Mouse (Mus musculus) MEL (cell line): ENCODE results near the gene Bet1l. TPM values are rescaled to one million over a fixed set of nuclear protein-coding genes. Genes with fewer than 3 reads are reported as not detected.

Source experiments
- DNase-seq: peaks from one replicate; pipeline ENCODE4 v3.0.0; 2011; ENCODE audit warnings: low read depth, low spot score
- H3K27ac ChIP-seq: 2 replicates; pipeline ENCODE4 v1.5.1; 2012; ENCODE audit warnings: low read depth, mild to moderate bottlenecking, control low read depth, low read length, moderate library complexity; ENCODE audit not compliant: control insufficient read depth
- H3K27me3 ChIP-seq, 2 experiments: fragments of 150-350 bp in 1 of 2; sonication (generic) in 1 of 2; 2 replicates each; pipeline ENCODE4 v1.6.1; 2012; ENCODE audit warnings: low read length in 2 of 2, mild to moderate bottlenecking in 2 of 2, improper control_type of control experiment in 1 of 2, moderate library complexity in 1 of 2; ENCODE audit not compliant: insufficient read depth in 2 of 2, control insufficient read depth in 1 of 2
- H3K36me3 ChIP-seq, 2 experiments: 2 replicates each; pipeline ENCODE4 v1.6.1; 2012 to 2014; ENCODE audit warnings: low read length in 2 of 2, improper control_type of control experiment in 1 of 2, inconsistent platforms in 1 of 2, mild to moderate bottlenecking in 1 of 2; ENCODE audit not compliant: insufficient read depth in 2 of 2, control insufficient read depth in 1 of 2
- H3K4me1 ChIP-seq, 2 experiments: fragments of 150-350 bp in 1 of 2; sonication (generic) in 1 of 2; 2 replicates each; pipeline ENCODE4 v1.6.1; 2012; ENCODE audit warnings: low read length in 2 of 2, improper control_type of control experiment in 1 of 2, mild to moderate bottlenecking in 1 of 2; ENCODE audit not compliant: insufficient read depth in 2 of 2, control insufficient read depth in 1 of 2
- H3K4me3 ChIP-seq, 2 experiments: fragments of 150-350 bp in 1 of 2; sonication (generic) in 1 of 2; 2 replicates each; pipeline ENCODE4 v1.5.1; 2012; ENCODE audit warnings: low read depth in 2 of 2, low read length in 2 of 2, mild to moderate bottlenecking in 2 of 2, moderate library complexity in 2 of 2, control low read depth in 1 of 2, improper control_type of control experiment in 1 of 2; ENCODE audit not compliant: control insufficient read depth in 1 of 2, insufficient read depth in 1 of 2
- H3K79me2 ChIP-seq: 2 replicates; pipeline ENCODE4 v1.6.1; 2012; ENCODE audit warnings: mild to moderate bottlenecking, low read length, moderate library complexity; ENCODE audit not compliant: control insufficient read depth, poor library complexity, insufficient read depth
- H3K9ac ChIP-seq: 2 replicates; pipeline ENCODE4 v1.6.1; 2012; ENCODE audit warnings: low read depth, mild to moderate bottlenecking, control low read depth, low read length, moderate library complexity; ENCODE audit not compliant: control insufficient read depth, poor library complexity, severe bottlenecking
- H3K9me3 ChIP-seq: fragments of 150-350 bp; sonication (generic); replicated peaks from 2 replicates; pipeline ENCODE4 v1.6.1; 2012; ENCODE audit warnings: mild to moderate bottlenecking, low read length, improper control_type of control experiment, moderate library complexity; ENCODE audit not compliant: insufficient read depth
- BHLHE40 ChIP-seq: IDR thresholded peaks from 2 replicates; pipeline ENCODE4 v1.6.1; 2012; ENCODE audit warnings: low read depth, mild to moderate bottlenecking, inconsistent platforms, low read length, improper control_type of control experiment, borderline replicate concordance
- CHD1 ChIP-seq: IDR thresholded peaks from 2 replicates; pipeline ENCODE4 v1.6.1; 2012; ENCODE audit warnings: low read depth, mild to moderate bottlenecking, inconsistent platforms, low read length, improper control_type of control experiment
- CHD2 ChIP-seq: IDR thresholded peaks from 2 replicates; pipeline ENCODE4 v1.6.1; 2011; ENCODE audit warnings: low read length, improper control_type of control experiment
- E2F4 ChIP-seq: IDR thresholded peaks from 2 replicates; pipeline ENCODE4 v1.6.1; 2011; ENCODE audit warnings: low read depth, low read length, improper control_type of control experiment, borderline replicate concordance
- GABPA ChIP-seq: IDR thresholded peaks from 2 replicates; pipeline ENCODE4 v1.6.1; 2012; ENCODE audit warnings: low read depth, mild to moderate bottlenecking, inconsistent platforms, low read length, improper control_type of control experiment, moderate library complexity
- GATA1 ChIP-seq: IDR thresholded peaks from 2 replicates; pipeline ENCODE4 v1.6.1; 2011; ENCODE audit warnings: low read depth, low read length, improper control_type of control experiment
- HCFC1 ChIP-seq: IDR thresholded peaks from 2 replicates; pipeline ENCODE4 v1.6.1; 2012; ENCODE audit warnings: low read depth, mild to moderate bottlenecking, inconsistent platforms, low read length, improper control_type of control experiment, moderate library complexity
- KAT2A ChIP-seq: conservative IDR thresholded peaks from 2 replicates; pipeline ENCODE4 v1.6.1; 2012; ENCODE audit warnings: low read depth, low read length, improper control_type of control experiment, inconsistent platforms
- MAX ChIP-seq: IDR thresholded peaks from 2 replicates; pipeline ENCODE4 v1.6.1; 2011; ENCODE audit warnings: low read length, improper control_type of control experiment
- MAZ ChIP-seq: IDR thresholded peaks from 2 replicates; pipeline ENCODE4 v1.6.1; 2012; ENCODE audit warnings: low read depth, mild to moderate bottlenecking, inconsistent platforms, low read length, improper control_type of control experiment
- MEF2A ChIP-seq: IDR thresholded peaks from 2 replicates; pipeline ENCODE4 v1.6.1; 2014; ENCODE audit warnings: low read depth, mild to moderate bottlenecking, inconsistent platforms, low read length, improper control_type of control experiment; ENCODE audit not compliant: poor library complexity, insufficient replicate concordance, severe bottlenecking; ENCODE audit errors: extremely low read depth
- NRF1 ChIP-seq: IDR thresholded peaks from 2 replicates; pipeline ENCODE4 v1.6.1; 2014; ENCODE audit warnings: low read depth, mild to moderate bottlenecking, inconsistent platforms, low read length, improper control_type of control experiment, moderate library complexity; ENCODE audit not compliant: poor library complexity, insufficient read depth, severe bottlenecking
- POLR2A ChIP-seq, 2 experiments: IDR thresholded peaks; 2 replicates each; pipeline ENCODE4 v1.6.1; 2011 to 2012; ENCODE audit warnings: low read length in 2 of 2, mild to moderate bottlenecking in 2 of 2, control low read depth in 1 of 2, improper control_type of control experiment in 1 of 2, low read depth in 1 of 2, moderate library complexity in 1 of 2; ENCODE audit not compliant: control insufficient read depth in 1 of 2, insufficient read depth in 1 of 2, poor library complexity in 1 of 2
- POLR2AphosphoS2 ChIP-seq: IDR thresholded peaks from 2 replicates; pipeline ENCODE4 v1.6.1; 2011; ENCODE audit warnings: low read length, improper control_type of control experiment
- POLR2AphosphoS5 ChIP-seq: IDR thresholded peaks from 2 replicates; pipeline ENCODE4 v1.6.1; 2012; ENCODE audit warnings: low read depth, borderline replicate concordance, mild to moderate bottlenecking, inconsistent platforms, low read length, moderate library complexity, mixed read lengths
- SIN3A ChIP-seq: IDR thresholded peaks from 2 replicates; pipeline ENCODE4 v1.6.1; 2012; ENCODE audit warnings: low read length, improper control_type of control experiment, inconsistent platforms
- UBTF ChIP-seq: IDR thresholded peaks from 2 replicates; pipeline ENCODE4 v1.6.1; 2012; ENCODE audit warnings: low read depth, mild to moderate bottlenecking, inconsistent platforms, low read length, improper control_type of control experiment, moderate library complexity, borderline replicate concordance; ENCODE audit not compliant: insufficient read depth
- USF2 ChIP-seq, 2 experiments: IDR thresholded peaks; 2 replicates each; pipeline ENCODE4 v1.6.1; 2011 to 2012; ENCODE audit warnings: improper control_type of control experiment in 2 of 2, low read length in 2 of 2, borderline replicate concordance in 1 of 2, inconsistent platforms in 1 of 2, low read depth in 1 of 2, mild to moderate bottlenecking in 1 of 2; ENCODE audit not compliant: insufficient read depth in 1 of 2
- ZKSCAN1 ChIP-seq: IDR thresholded peaks from 2 replicates; pipeline ENCODE4 v1.6.1; 2012; ENCODE audit warnings: low read depth, mild to moderate bottlenecking, inconsistent platforms, low read length, improper control_type of control experiment, moderate library complexity
- ZNF384 ChIP-seq: IDR thresholded peaks from 2 replicates; pipeline ENCODE4 v1.6.1; 2012; ENCODE audit warnings: low read depth, mild to moderate bottlenecking, inconsistent platforms, low read length, improper control_type of control experiment
- polyA plus RNA-seq, 2 experiments: library from polyadenylated mRNA; stranded (reverse) in 1 of 2; unstranded in 1 of 2; fragments of >175 nt in 1 of 2; fragments of >200 nt in 1 of 2; gene quantifications; 2 replicates each; pipeline versions ENCODE4 v1.2.1 to v1.2.4; 2012; ENCODE audit warnings: low replicate concordance in 2 of 2, low read depth in 1 of 2; ENCODE audit not compliant: insufficient read length in 2 of 2, insufficient read depth in 1 of 2, missing spikeins in 1 of 2
- total RNA-seq: library from RNA; depleted of rRNA; stranded (reverse); fragments of 300-350 nt; gene quantifications from 2 replicates; pipeline ENCODE4 v1.2.3, GENCODE M21; 2012

Gene Bet1l
- total and polyA plus RNA-seq, 3 experiments = 16.0 to 26.2 TPM; not detected in 1

- Histone ChIP-seq H3K9ac (no peak overlapping the region), H3K79me2 (no peaks in the 10 kb centered on the region), H3K27me3 (no peaks in the 10 kb centered on the region; a peak in 1 of 4 replicates), H3K4me3 (no peak overlapping the region), H3K4me1 (peaks cover 0 to 2% of the 10 kb centered on the region in 2 experiments; a peak in 1 of 4 replicates), H3K9me3 (no peaks in the 10 kb centered on the region), H3K36me3 (no peaks in the 10 kb centered on the region; a peak in 1 of 4 replicates), H3K27ac (no peak overlapping the region)
- DNase-seq = no peak
- TF ChIP-seq MAX (no peak), BHLHE40 (no peak), MAZ (no peak), POLR2A (IDR thresholded peaks at IDR 0.05; ENCODE audit: control insufficient read depth in 1 of 2, insufficient read depth in 1 of 2, low read depth in 1 of 2, low read length in 2 of 2, poor library complexity in 1 of 2) (no peak), POLR2AphosphoS2 (no peak), GABPA (no peak), NRF1 (no peak), E2F4 (no peak), ZKSCAN1 (no peak), UBTF (no peak), CHD1 (no peak), GATA1 (no peak), CHD2 (no peak), POLR2AphosphoS5 (no peak), ZNF384 (no peak), SIN3A (no peak), KAT2A (no peak), HCFC1 (no peak), USF2 (IDR thresholded peaks at IDR 0.05; ENCODE audit: borderline replicate concordance in 1 of 2, insufficient read depth in 1 of 2, low read depth in 1 of 2, low read length in 2 of 2) (no peak), MEF2A (no peak)
These were observed 13.6 kb downstream of the Bet1l start for GRCm38 (mm10) chr7:140843806-140844205.
